Mouse (Mus musculus): Measurements from ENCODE around the gene Smtnl2. TPM values are rescaled to one million over a fixed set of nuclear protein-coding genes. Genes with fewer than 3 reads are reported as not detected.

Gene Smtnl2
- polyA plus RNA-seq, 1 experiment from 2014 or later: 5.2 TPM

DNA sequence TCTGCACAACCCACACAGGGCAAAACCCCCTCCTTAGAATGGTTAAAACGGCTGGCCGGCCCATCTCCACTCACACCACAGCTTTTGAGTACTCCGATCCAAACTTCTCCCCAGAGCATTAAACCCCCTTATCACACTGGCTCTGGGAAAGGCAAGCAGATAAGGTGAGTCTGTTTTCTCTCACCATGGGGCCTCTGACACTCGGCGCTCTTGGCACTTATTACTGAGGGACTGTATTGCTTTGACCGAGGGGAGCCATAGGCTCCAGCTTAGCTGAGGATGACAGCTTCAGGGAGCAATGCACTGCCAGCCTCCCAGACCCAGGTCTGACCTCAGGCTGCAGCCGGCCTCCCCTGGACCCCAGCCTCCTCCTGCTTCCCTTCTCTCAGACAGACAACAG is 3.9 kb downstream of the Smtnl2 start:
- Histone ChIP-seq H3K9me3 (no peaks in the 10 kb centered on the region), H3K27me3 (peaks cover 52% of the 10 kb centered on the region), H3K9ac (no peak overlapping the region), H3K27ac (no peak overlapping the region), H3K4me3 (replicated peaks) (no peak overlapping the region), H3K4me2 (no peak overlapping the region), H3K36me3 (replicated peaks) (no peaks in the 10 kb centered on the region), H3K4me1 (peaks cover 27% of the 10 kb centered on the region)
- no peak for ATAC-seq (ENCODE audit: low FRiP score)
- whole genome bisulfite sequencing: 22% methylated on average over 7 of the region's 7 CpGs

DNA sequence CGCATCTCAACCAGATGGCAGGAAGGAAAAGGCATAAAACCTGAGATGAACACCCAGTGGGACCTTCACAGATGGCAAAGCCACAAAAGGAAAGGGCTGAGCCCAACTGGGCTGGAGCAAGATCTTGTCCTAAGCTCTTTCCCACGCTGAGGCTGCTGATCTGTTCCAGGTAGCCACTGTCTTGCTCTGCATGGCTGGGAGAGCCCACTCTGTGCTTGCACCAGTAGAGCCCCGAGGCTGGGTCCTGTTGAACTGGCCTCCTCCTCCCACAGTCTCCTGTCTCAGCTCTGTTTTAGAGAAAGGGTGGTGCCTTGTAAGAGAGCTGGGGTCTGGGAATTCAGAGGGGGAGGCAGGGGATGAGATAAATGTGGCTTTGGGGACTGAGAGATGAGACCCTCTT is 4.4 kb downstream of the Smtnl2 start:
- Histone ChIP-seq H3K27me3 (peaks cover 47% of the 10 kb centered on the region), H3K9ac (no peak overlapping the region), H3K36me3 (replicated peaks) (no peaks in the 10 kb centered on the region), H3K27ac (no peak overlapping the region), H3K4me1 (peaks cover 27% of the 10 kb centered on the region), H3K9me3 (no peaks in the 10 kb centered on the region), H3K4me3 (replicated peaks) (no peak overlapping the region), H3K4me2 (no peak overlapping the region)
- 21% methylated on average over 3 of the region's 3 CpGs for WGBS
- ATAC-seq (ENCODE audit: low FRiP score): no peak

DNA sequence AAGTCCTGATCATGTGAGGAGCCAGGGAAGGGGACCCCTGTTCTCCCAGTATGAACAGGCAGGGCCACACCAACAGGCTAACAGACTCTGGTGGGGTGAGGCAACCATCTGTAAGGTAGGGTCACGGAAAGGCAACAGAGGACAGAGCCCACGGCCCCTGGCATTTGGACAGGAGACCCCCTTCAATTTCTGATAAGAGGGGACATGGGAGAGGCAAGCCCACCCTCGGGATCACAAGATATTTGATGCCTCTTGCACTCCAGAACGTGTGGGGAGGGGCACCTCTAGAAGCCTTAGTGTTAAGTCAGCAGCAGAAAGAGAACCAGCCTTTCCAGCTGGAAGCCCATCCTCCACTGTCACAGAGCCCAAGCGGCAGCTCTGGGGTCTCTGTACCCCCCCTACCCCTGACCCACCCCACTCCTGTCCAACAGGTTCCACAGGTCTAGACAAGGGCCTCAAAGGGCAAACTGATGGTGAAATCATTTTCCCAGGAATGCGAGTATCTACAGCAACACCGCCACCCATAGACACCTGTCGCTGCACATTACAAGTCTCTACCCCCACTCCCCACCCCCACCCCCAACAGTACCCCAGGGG is 5.3 kb downstream of the Smtnl2 start:
- H3K9me3 ChIP-seq: no peaks in the 10 kb centered on the region
- no peaks in the 10 kb centered on the region for H3K36me3 ChIP-seq (replicated peaks)
- H3K27ac ChIP-seq: no peak overlapping the region
- no peak overlapping the region for H3K4me2 ChIP-seq
- H3K4me3 ChIP-seq (replicated peaks): no peak overlapping the region
- 72% methylated on average over 8 of the region's 8 CpGs for WGBS
- H3K9ac ChIP-seq: no peak overlapping the region
- peaks cover 38% of the 10 kb centered on the region for H3K27me3 ChIP-seq
- ATAC-seq (ENCODE audit: low FRiP score): no peak
- peaks cover 21% of the 10 kb centered on the region for H3K4me1 ChIP-seq

DNA sequence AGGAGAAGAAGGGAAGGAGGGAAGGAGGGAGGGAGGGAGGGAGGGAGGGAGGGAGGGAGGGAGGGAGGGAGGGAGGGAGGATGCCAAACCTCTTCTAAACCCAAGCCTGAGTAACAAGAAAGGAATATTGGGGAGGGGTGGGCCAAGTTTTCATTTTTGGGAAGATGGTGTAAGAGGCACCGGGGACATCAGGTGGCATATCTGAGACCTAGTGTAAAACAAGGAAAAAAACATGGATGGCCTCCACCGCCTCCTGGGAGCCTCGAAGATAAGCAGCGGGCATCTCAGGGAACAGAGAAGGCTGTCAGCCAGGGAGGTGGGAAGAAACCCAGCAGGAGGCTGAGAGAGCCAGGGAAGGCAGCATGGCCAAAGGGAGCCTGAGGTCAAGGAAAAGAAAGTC is 6.0 kb downstream of the Smtnl2 start:
- no peaks in the 10 kb centered on the region for H3K9me3 ChIP-seq
- H3K4me3 ChIP-seq (replicated peaks): no peak overlapping the region
- H3K27me3 ChIP-seq: peaks cover 31% of the 10 kb centered on the region
- no peak overlapping the region for H3K27ac ChIP-seq
- 62% methylated on average over 4 of the region's 4 CpGs for WGBS
- no peaks in the 10 kb centered on the region for H3K36me3 ChIP-seq (replicated peaks)
- H3K4me1 ChIP-seq: peaks cover 14% of the 10 kb centered on the region
- no peak overlapping the region for H3K9ac ChIP-seq
- ATAC-seq (ENCODE audit: low FRiP score): no peak
- no peak overlapping the region for H3K4me2 ChIP-seq

DNA sequence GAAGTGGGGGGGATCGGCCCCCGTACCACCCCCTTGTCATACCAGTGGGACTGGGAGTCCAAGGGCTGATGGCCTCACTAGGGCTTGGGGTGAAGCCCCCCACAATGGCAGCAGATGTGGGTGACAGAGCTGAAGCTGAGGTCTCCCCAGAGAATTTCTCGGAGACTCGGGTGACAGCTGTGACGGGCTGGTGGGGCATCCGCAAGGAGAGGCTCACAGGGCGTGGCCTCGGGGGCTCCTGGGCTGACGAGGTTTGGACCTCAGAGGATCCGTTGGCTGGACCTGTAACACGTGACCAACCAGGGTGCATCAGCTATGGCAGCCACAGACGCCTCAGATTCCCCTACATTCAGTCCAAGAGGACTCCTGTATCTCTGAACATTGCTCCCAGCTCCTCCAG is 8.5 kb downstream of the Smtnl2 start:
- Histone ChIP-seq H3K27me3 (0 out of 2 replicates have a peak, but pooled peaks cover 9% of the 10 kb centered on the region), H3K27ac (no peak overlapping the region), H3K9ac (no peak overlapping the region), H3K4me3 (replicated peaks) (no peak overlapping the region), H3K4me1 (peaks cover 5% of the 10 kb centered on the region; the same call in 1 of the 2 replicates), H3K4me2 (no peak overlapping the region), H3K36me3 (replicated peaks) (no peaks in the 10 kb centered on the region), H3K9me3 (no peaks in the 10 kb centered on the region)
- WGBS: 95% methylated on average over 12 of the region's 12 CpGs
- ATAC-seq (ENCODE audit: low FRiP score): no peak

DNA sequence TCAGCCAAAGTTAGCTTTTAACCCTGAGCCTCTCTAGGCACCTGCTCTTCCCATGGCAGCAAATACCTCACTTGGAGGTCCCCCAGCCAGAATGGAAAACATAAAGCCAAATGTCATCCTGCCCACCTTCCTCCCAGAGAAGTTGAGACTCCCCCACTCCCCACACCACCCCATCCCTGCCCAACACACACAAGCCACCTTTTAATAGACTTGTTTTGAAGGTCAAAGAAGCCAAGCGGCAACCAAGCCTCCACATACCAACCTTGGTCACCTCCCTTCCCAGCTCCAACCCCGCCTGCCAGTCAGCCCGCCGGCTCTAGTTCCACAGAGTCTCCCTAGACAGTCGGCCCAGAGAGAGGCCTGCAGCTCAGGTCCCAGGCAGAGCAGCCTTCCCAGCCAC is 9.5 kb downstream of the Smtnl2 start:
- no peak for ATAC-seq (ENCODE audit: low FRiP score)
- no peak overlapping the region for H3K27ac ChIP-seq

DNA sequence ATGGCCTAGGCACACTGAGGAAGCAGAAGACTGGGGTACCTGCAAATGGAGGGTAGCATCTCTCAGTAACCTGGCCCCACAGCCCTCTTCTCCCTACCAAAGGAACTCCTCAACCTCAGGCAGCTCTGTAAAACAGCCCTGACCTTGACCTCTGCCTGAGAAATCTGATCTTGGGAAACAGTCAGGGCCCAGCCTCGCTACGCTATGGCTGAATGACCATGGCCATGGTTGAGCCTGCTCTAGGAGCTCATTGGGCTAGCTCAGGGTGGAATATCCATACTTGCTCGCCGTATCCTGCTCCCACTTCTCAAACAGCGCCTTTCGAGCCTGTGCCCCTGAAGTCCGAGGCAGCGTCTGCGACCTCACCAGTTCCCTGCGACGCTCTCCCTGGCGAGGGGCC is 10.4 kb downstream of the Smtnl2 start:
- WGBS: 92% methylated on average over 12 of the region's 12 CpGs
- no peaks in the 10 kb centered on the region for H3K36me3 ChIP-seq (replicated peaks)
- no peak for ATAC-seq (ENCODE audit: low FRiP score)

More for the DNA sequence above, 9.5 kb downstream of the Smtnl2 start:
- H3K9ac ChIP-seq: no peak overlapping the region
- 0 out of 2 replicates have a peak, but pooled peaks cover 5% of the 10 kb centered on the region for H3K27me3 ChIP-seq
- WGBS: 80% methylated on average over 5 of the region's 5 CpGs
- H3K4me2 ChIP-seq: no peak overlapping the region
- H3K4me1 ChIP-seq: no peaks in the 10 kb centered on the region
- H3K4me3 ChIP-seq (replicated peaks): no peak overlapping the region
- no peaks in the 10 kb centered on the region for H3K9me3 ChIP-seq
- H3K36me3 ChIP-seq (replicated peaks): no peaks in the 10 kb centered on the region

DNA sequence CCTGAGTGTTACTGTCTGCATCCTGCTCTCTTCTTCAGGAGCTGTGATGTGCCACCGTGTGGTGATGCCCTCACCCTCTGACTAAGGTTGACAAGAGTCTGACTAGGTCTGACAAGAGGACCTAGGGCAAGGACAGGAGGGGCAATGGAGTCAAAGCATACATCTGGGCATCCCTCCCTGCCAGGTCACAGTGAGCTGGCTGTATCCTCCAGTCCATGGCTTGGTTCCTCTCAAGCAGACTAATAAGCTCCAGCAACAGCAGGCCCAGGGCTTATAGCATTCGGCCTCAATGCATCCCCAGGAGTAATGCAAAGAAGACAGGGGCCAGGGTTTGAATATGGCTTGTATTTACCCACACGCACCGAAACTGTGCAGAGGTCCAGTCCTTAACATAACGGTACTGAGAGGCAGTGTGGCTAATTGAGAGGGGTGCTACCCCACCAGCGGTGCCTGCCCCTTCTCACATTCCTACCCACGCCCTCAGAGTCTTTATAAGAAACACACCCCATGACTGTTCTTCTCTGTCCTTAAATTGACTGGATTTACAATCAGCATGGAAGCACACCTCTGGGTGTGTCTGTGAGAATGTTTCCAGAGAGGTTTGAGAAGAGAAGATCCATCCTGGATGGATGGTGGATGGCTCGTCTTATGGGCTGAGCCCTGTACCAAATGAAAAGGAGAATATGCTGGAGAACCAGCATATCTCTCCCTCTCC is 13.5 kb downstream of the Smtnl2 start:
- H3K4me1 ChIP-seq: no peaks in the 10 kb centered on the region; the same call in 1 of the 2 replicates
- H3K36me3 ChIP-seq (replicated peaks): no peaks in the 10 kb centered on the region
- no peak overlapping the region for H3K4me3 ChIP-seq (replicated peaks)
- no peaks in the 10 kb centered on the region for H3K27me3 ChIP-seq
- no peaks in the 10 kb centered on the region for H3K9me3 ChIP-seq
- no peak overlapping the region for H3K27ac ChIP-seq
- no peak overlapping the region for H3K9ac ChIP-seq
- ATAC-seq (ENCODE audit: low FRiP score): no peak
- no peak overlapping the region for H3K4me2 ChIP-seq
- 90% methylated on average over 8 of the region's 8 CpGs for WGBS

More for the DNA sequence above, 10.4 kb downstream of the Smtnl2 start:
- Histone ChIP-seq H3K4me2 (no peak overlapping the region), H3K4me3 (replicated peaks) (no peak overlapping the region), H3K27ac (no peak overlapping the region), H3K9me3 (no peaks in the 10 kb centered on the region), H3K9ac (no peak overlapping the region), H3K27me3 (no peaks in the 10 kb centered on the region), H3K4me1 (no peaks in the 10 kb centered on the region)

DNA sequence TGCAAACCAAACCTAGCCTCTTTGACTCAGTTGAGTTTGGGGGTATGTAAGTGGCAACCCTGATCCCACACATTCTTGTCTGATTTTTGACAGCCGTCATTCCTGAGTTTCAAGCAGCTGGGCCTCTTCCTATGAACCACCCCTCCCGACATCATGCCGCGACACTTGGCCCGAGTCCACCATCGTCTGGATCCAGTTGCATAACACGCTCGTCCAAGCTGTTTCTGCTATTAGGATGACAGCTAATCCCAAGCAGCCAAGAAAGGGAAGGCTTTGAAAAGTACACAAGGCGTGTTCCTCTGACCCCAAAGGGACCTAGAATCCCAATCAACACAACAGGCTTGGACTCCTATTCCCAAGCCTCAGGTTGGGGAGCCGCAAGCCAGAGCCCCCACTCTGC is 14.4 kb downstream of the Smtnl2 start:
- Histone ChIP-seq H3K4me3 (replicated peaks) (no peak overlapping the region), H3K27ac (no peak overlapping the region), H3K4me1 (no peaks in the 10 kb centered on the region; the same call in 1 of the 2 replicates), H3K27me3 (no peaks in the 10 kb centered on the region), H3K4me2 (no peak overlapping the region), H3K9me3 (no peaks in the 10 kb centered on the region), H3K9ac (no peak overlapping the region), H3K36me3 (replicated peaks) (no peaks in the 10 kb centered on the region)
- 81% methylated on average over 10 of the region's 10 CpGs for WGBS
- no peak for ATAC-seq (ENCODE audit: low FRiP score)

DNA sequence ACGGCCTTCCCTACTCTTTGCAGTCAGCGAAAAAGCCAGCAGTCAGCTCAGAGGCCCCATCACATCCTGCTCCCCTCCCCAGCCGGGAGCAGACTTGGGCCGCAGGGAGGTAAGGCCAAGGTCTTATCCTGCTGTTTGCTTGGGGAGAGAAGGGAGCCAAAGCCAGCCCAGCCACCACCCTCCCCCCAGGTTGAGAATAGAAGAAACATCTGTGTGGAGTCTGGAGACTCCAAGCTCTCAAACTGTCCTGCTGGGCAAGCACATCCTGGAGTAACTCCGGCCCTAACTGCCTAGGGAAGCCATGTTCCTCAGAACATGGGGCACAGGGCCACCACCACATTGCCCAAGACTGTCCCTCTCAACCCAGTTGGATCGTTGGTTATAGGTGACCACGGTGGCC is 14.9 kb downstream of the Smtnl2 start:
- H3K36me3 ChIP-seq (replicated peaks): no peaks in the 10 kb centered on the region
- no peak overlapping the region for H3K9ac ChIP-seq
- no peak for ATAC-seq (ENCODE audit: low FRiP score)
- H3K4me2 ChIP-seq: no peak overlapping the region
- H3K27ac ChIP-seq: no peak overlapping the region
- no peaks in the 10 kb centered on the region for H3K9me3 ChIP-seq
- H3K27me3 ChIP-seq: no peaks in the 10 kb centered on the region
- no peak overlapping the region for H3K4me3 ChIP-seq (replicated peaks)
- 84% methylated on average over 7 of the region's 7 CpGs for WGBS
- no peaks in the 10 kb centered on the region; the same call in 1 of the 2 replicates for H3K4me1 ChIP-seq

DNA sequence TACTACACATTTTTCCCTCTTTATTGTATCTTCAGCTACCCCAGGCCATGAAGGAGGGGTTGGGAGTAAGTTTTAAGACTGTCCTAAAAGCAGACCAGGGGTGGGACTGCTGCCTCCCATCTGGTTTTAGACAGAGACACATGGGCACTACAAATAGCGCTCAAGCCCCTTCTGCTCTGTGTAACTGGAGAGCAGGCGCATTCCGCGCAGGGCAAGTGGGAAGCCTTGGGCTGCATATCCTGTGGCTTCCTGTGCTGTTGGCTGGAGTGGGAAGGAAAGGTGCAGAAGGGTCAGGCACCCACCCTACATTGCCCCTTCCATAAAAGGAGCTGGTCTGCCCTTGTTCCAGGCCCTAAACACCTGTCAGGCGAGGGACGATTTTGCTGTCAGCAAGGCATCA is 15.9 kb downstream of the Smtnl2 start:
- Histone ChIP-seq H3K27ac (no peak overlapping the region), H3K9me3 (no peaks in the 10 kb centered on the region), H3K4me2 (no peak overlapping the region), H3K36me3 (replicated peaks) (no peaks in the 10 kb centered on the region), H3K4me1 (no peaks in the 10 kb centered on the region; the same call in 1 of the 2 replicates), H3K4me3 (replicated peaks) (no peak overlapping the region), H3K9ac (no peak overlapping the region), H3K27me3 (no peaks in the 10 kb centered on the region)
- no peak for ATAC-seq (ENCODE audit: low FRiP score)
- WGBS: 84% methylated on average over 6 of the region's 6 CpGs

DNA sequence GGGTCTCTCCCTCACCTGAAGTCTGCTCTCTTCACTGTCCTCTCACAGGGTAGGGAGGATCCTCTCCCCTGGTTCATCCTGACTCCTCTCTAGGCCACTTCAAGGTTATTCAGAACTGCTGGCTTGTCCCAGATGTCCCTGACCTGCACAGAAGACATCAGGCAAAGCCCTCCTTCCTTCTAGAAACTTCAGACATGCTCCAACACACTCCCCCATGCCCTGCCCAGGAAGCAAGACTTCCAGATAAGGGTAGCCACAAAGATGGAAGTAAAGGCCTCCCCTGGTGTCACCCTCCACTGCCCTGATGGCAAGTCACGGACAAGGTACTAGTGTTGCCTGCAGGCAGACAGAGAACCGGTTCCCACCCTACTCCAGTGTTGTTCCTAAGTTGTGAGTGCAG is 16.8 kb downstream of the Smtnl2 start:
- no peak overlapping the region for H3K4me2 ChIP-seq
- H3K27me3 ChIP-seq: no peaks in the 10 kb centered on the region
- WGBS: 82% methylated on average over 2 of the region's 2 CpGs
- H3K9ac ChIP-seq: no peak overlapping the region
- H3K36me3 ChIP-seq (replicated peaks): no peaks in the 10 kb centered on the region
- no peak overlapping the region for H3K4me3 ChIP-seq (replicated peaks)
- no peaks in the 10 kb centered on the region for H3K9me3 ChIP-seq
- H3K27ac ChIP-seq: no peak overlapping the region
- H3K4me1 ChIP-seq: no peaks in the 10 kb centered on the region; the same call in 1 of the 2 replicates
- ATAC-seq (ENCODE audit: low FRiP score): no peak

DNA sequence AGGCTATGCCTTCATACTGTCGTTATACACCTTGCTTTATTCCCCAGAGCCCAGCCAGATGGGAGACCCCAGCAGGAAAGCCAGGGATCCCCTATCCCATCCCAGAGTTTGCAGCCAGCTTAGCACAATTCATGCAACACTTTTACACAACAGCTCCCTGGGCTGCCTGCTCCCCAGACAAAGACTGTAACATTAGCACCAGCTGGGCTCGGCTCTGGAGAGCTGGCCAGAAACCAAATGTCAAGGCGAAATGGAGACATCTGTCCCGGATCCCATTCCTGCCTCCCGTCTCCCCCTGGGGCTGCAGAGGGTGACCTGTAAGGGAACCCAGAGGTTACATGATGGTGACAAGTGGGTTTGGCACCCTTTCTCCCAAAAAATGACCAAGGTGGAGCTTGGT is 17.8 kb downstream of the Smtnl2 start:
- 60% methylated on average over 5 of the region's 5 CpGs for WGBS
- H3K36me3 ChIP-seq (replicated peaks): no peaks in the 10 kb centered on the region

More for the DNA sequence above, 17.8 kb downstream of the Smtnl2 start:
- ATAC-seq (ENCODE audit: low FRiP score): no peak
- no peak overlapping the region for H3K9ac ChIP-seq
- no peak overlapping the region for H3K4me3 ChIP-seq (replicated peaks)
- H3K4me2 ChIP-seq: no peak overlapping the region
- H3K27ac ChIP-seq: no peak overlapping the region
- no peaks in the 10 kb centered on the region for H3K9me3 ChIP-seq
- H3K4me1 ChIP-seq: no peaks in the 10 kb centered on the region; the same call in 1 of the 2 replicates
- no peaks in the 10 kb centered on the region for H3K27me3 ChIP-seq

Measured in forebrain, embryonic 12.5 days (tissue).